8 mouse cellular contexts compared by ENCODE assay signal in the genomic region with DNA sequence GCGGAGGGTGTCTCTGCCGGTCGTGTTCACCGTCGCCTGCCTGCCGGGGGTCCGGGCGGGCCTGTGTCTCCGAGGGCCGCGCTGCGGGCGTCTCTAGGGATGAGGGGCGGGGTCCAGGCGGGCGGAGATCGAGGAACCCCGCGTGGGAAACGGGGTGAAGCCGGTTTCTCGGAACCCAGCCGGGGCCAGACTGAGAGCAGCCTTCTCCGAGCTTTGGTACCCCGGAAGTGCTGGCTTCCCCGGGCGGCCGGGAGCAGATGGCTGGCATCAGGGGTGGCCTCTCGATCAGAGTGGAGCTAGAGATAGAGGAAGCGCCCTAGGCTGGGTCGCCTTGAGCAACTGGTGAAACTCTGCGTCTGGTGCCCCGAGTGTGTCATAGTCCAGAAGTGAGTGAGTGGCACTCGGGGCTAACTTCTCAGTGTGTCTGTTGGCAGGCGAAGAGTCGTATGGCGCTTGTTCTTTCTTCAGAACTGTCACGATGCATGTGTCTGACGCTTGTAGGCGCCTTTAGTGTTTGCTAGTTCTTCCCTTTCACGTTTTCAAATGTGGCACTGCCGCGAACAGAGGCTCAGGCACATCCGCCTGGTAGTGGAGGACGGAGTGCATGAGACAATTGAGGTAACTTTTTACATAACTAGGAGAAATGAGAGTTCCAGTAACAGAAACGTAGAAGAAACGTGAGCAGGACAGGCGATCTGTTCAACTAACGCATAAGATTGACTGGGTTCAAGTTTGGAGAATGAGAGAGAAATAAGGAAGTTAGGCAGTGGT. TPM values are rescaled to one million over a fixed set of nuclear protein-coding genes. Genes with fewer than 3 reads are reported as not detected.
DNase-seq lines count a peak whose midpoint lies in the region; ATAC-seq and TF ChIP-seq lines count a peak whose summit lies in the region.

No protein-coding gene starts in this region.

- dilution Hi-C loops in CH12.LX (cut with MboI; ENCODE audit: extremely low pct_ligation_motif_present, extremely low pct_unique_long_range_greater_than_20kb, low sequenced_read_pairs): no loop called here

- no peak for TF ChIP-seq CTCF in CH12.LX (conservative IDR thresholded peaks at IDR 0.05 in 1 of 2, IDR thresholded peaks at IDR 0.05 in 1 of 2; ENCODE audit: low read depth in 2 of 2, low read length in 2 of 2)

- peak overlapping the region; percentile 87 for H3K4me2 ChIP-seq in heart, embryonic 11.5 days
- peak overlapping the region; percentile 82 for H3K4me2 ChIP-seq in CH12.LX (ENCODE audit: insufficient read depth, low read depth, poor library complexity, severe bottlenecking)
- peak overlapping the region; percentile 68 for H3K4me2 ChIP-seq in limb, embryonic 15.5 days

- H3K9me3 ChIP-seq in heart, embryonic 11.5 days (replicated peaks; ENCODE audit: control insufficient read depth, low read length): no peaks in the 10 kb centered on the region
- H3K9me3 ChIP-seq in CH12.LX (replicated peaks; ENCODE audit: low read length): no peaks in the 10 kb centered on the region
- no peaks in the 10 kb centered on the region for H3K9me3 ChIP-seq in hindbrain, embryonic 10.5 days
- H3K9me3 ChIP-seq in limb, embryonic 15.5 days: no peaks in the 10 kb centered on the region

- H3K79me2 ChIP-seq in CH12.LX (replicated peaks; ENCODE audit: control insufficient read depth, extremely low read depth, insufficient read depth, poor library complexity, severe bottlenecking): peaks cover 45% of the 10 kb centered on the region

- H3K9ac ChIP-seq in heart, embryonic 11.5 days (ENCODE audit: low read depth, low read length): peak overlapping the region; percentile 96
- H3K9ac ChIP-seq in CH12.LX (ENCODE audit: insufficient read depth, low read depth): peak overlapping the region; percentile 81
- peak overlapping the region; percentile 85 for H3K9ac ChIP-seq in limb, embryonic 15.5 days

- under 1% methylated on average over 49 of the region's 49 CpGs for WGBS in heart, embryonic 11.5 days (ENCODE audit: insufficient replicate concordance)
- WGBS in hindbrain, embryonic 10.5 days: 1% methylated on average over 49 of the region's 49 CpGs
- WGBS in limb, embryonic 15.5 days: under 1% methylated on average over 48 of the region's 49 CpGs

- in situ Hi-C loops in CH12.LX (cut with MboI; ENCODE audit: low pct_ligation_motif_present, low pct_unique_long_range_greater_than_20kb, low sequenced_read_pairs): no loop called here

- peak overlapping the region; percentile 96 for H3K4me3 ChIP-seq in heart, embryonic 11.5 days (ENCODE audit: low read depth, low read length)
- H3K4me3 ChIP-seq in CH12.LX (replicated peaks in 1 of 3; ENCODE audit: low read depth in 2 of 3, low read length in 2 of 3, poor library complexity in 1 of 3): peak overlapping the region; percentile 68 to 79 (median 77)
- H3K4me3 ChIP-seq in hindbrain, embryonic 10.5 days: peak overlapping the region; percentile 98
- H3K4me3 ChIP-seq in limb, embryonic 15.5 days: peak overlapping the region; percentile 99

- peak overlapping the region; percentile 92 for H3K27ac ChIP-seq in heart, embryonic 11.5 days (ENCODE audit: low read depth, low read length)
- peak overlapping the region; percentile 91 for H3K27ac ChIP-seq in CH12.LX (ENCODE audit: insufficient read depth, low read depth)
- H3K27ac ChIP-seq in hindbrain, embryonic 10.5 days: peak overlapping the region; percentile 98
- peak overlapping the region; percentile 95 for H3K27ac ChIP-seq in limb, embryonic 15.5 days

- TF ChIP-seq EP300 in CH12.LX (IDR thresholded peaks at IDR 0.05; ENCODE audit: low read length): no peak

- DNase-seq in heart, postnatal 14 days: no peak
- DNase-seq in CH12.LX (ENCODE audit: extremely low read depth): peak; percentile 65
- peak; percentile 24 for DNase-seq in embryo, embryonic 11.5 days (ENCODE audit: low read depth, low spot score)
- DNase-seq in hindbrain, embryonic 10.5 days (ENCODE audit: low spot score): no peak
- peak; percentile 60 to 64 for DNase-seq in right cerebral cortex, adult 2 months (ENCODE audit: low spot score in 2 of 2)
- DNase-seq in spleen, postnatal 4 days (ENCODE audit: low spot score in 2 of 2): no peak

- no peaks in the 10 kb centered on the region; the same call in 1 of the 2 replicates for H3K36me3 ChIP-seq in heart, embryonic 11.5 days (ENCODE audit: control insufficient read depth, insufficient read depth, low read length)
- peaks cover 5 to 29% of the 10 kb centered on the region in 2 experiments for H3K36me3 ChIP-seq in CH12.LX (replicated peaks in 1 of 2; ENCODE audit: control insufficient read depth in 1 of 2, insufficient read depth in 1 of 2, low read length in 1 of 2)
- peaks cover 24% of the 10 kb centered on the region for H3K36me3 ChIP-seq in hindbrain, embryonic 10.5 days
- peaks cover 3% of the 10 kb centered on the region for H3K36me3 ChIP-seq in limb, embryonic 15.5 days

- no peak for TF ChIP-seq POLR2A in CH12.LX (IDR thresholded peaks at IDR 0.05; ENCODE audit: low read depth, low read length)

- intact Hi-C loops in heart, postnatal 14 days (cut with DNase I): no loop called here

- no peak for TF ChIP-seq RAD21 in CH12.LX (IDR thresholded peaks at IDR 0.05; ENCODE audit: low read depth, low read length)

- H3K4me1 ChIP-seq in heart, embryonic 11.5 days (ENCODE audit: control insufficient read depth, insufficient read depth, low read length): peaks cover 6% of the 10 kb centered on the region; the same call in 1 of the 2 replicates
- H3K4me1 ChIP-seq in CH12.LX (ENCODE audit: control insufficient read depth in 1 of 2, insufficient read depth in 2 of 2): peaks cover 3 to 41% of the 10 kb centered on the region in 2 experiments; a peak in 3 of 4 replicates
- peaks cover 26% of the 10 kb centered on the region for H3K4me1 ChIP-seq in hindbrain, embryonic 10.5 days (replicated peaks)
- peaks cover 20% of the 10 kb centered on the region for H3K4me1 ChIP-seq in limb, embryonic 15.5 days

- no peaks in the 10 kb centered on the region for H3K27me3 ChIP-seq in heart, embryonic 11.5 days (ENCODE audit: control insufficient read depth, insufficient read depth, low read length)
- no peaks in the 10 kb centered on the region for H3K27me3 ChIP-seq in CH12.LX (replicated peaks)
- no peaks in the 10 kb centered on the region for H3K27me3 ChIP-seq in hindbrain, embryonic 10.5 days (ENCODE audit: insufficient read depth, poor library complexity, severe bottlenecking)
- no peaks in the 10 kb centered on the region for H3K27me3 ChIP-seq in limb, embryonic 15.5 days

- peak; percentile 76 for ATAC-seq in heart, embryonic 11.5 days (replicated peaks; ENCODE audit: insufficient number of reproducible peaks, low FRiP score, low TSS enrichment)
- peak; percentile 80 for ATAC-seq in limb, embryonic 15.5 days (ENCODE audit: insufficient number of reproducible peaks, low FRiP score, low TSS enrichment, low read depth)

TF ChIP-seq in CH12.LX, 34 proteins besides CTCF, POLR2A, EP300 and RAD21:
- peak; percentile 67 for TF ChIP-seq BHLHE40 (IDR thresholded peaks at IDR 0.05; ENCODE audit: low read depth, low read length)
- TF ChIP-seq TBP (conservative IDR thresholded peaks at IDR 0.05; ENCODE audit: low read depth, low read length): 0 out of 2 replicates have a peak, but pooled peaks have one; percentile 23
- no peak for TF ChIP-seq CHD2 (IDR thresholded peaks at IDR 0.05; ENCODE audit: low read length)
- peak; percentile 83 for TF ChIP-seq MXI1 (IDR thresholded peaks at IDR 0.05; ENCODE audit: low read depth, low read length)
- no peak for TF ChIP-seq CHD1 (IDR thresholded peaks at IDR 0.05; ENCODE audit: low read depth, low read length)
- TF ChIP-seq SIN3A (IDR thresholded peaks at IDR 0.05; ENCODE audit: low read length): peak; percentile 93
- TF ChIP-seq MYC (IDR thresholded peaks at IDR 0.05; ENCODE audit: low read depth, low read length): peak; percentile 47

RNA-seq across cellular contexts. Expression of gene Psen1, which starts 0.5 kb away (rescaled TPM):
- 54.9 and 58.6 TPM in 2 replicates for polyA plus RNA-seq in heart, embryonic 11.5 days (2014; fragmentation: Nextera tagmentation; extraction: Ambion mirVana)
- total RNA-seq in heart, postnatal 14 days (2021): 10 to 100 TPM; 31.7 to 37.3 TPM
- 45.8 and 46.9 TPM in 2 replicates for total RNA-seq in CH12.LX (2012; rRNA removed)
- 26.4 and 28.4 TPM in 2 replicates for total RNA-seq in CH12.LX (2014; rRNA removed)
- polyA plus RNA-seq in CH12.LX (2012; ENCODE audit: insufficient read length, low read depth): 57.6 and 61.1 TPM in 2 replicates
- 68.0 and 70.4 TPM in 2 replicates for polyA plus RNA-seq in hindbrain, embryonic 10.5 days (2016; fragmentation: Nextera tagmentation; extraction: Ambion mirVana)
- 85.6 and 86.0 TPM in 2 replicates for polyA plus RNA-seq in limb, embryonic 15.5 days (2015; fragmentation: Nextera tagmentation; extraction: Ambion mirVana)

RNA-seq across cellular contexts. Expression of gene Rbm25, which starts 57.5 kb away (rescaled TPM):
- 167 and 184 TPM in 2 replicates for polyA plus RNA-seq in heart, embryonic 11.5 days (2014; fragmentation: Nextera tagmentation; extraction: Ambion mirVana)
- total RNA-seq in heart, postnatal 14 days (2021): 10 to 100 TPM; 63.9 to 71.8 TPM
- 58.6 and 75.0 TPM in 2 replicates for total RNA-seq in CH12.LX (2012; rRNA removed)
- 97.5 and 103 TPM in 2 replicates for total RNA-seq in CH12.LX (2014; rRNA removed)
- polyA plus RNA-seq in CH12.LX (2012; ENCODE audit: insufficient read length, low read depth): 227 and 245 TPM in 2 replicates
- polyA plus RNA-seq in hindbrain, embryonic 10.5 days (2016; fragmentation: Nextera tagmentation; extraction: Ambion mirVana): 203 and 270 TPM in 2 replicates
- polyA plus RNA-seq in limb, embryonic 15.5 days (2015; fragmentation: Nextera tagmentation; extraction: Ambion mirVana): 225 and 234 TPM in 2 replicates

Comparison
In these comparisons a context has a peak if more than half of its experiments do, and no peak if none do; other contexts are left out.
1. DNase-seq: peak in CH12.LX (single experiment), embryo, embryonic 11.5 days (single experiment) and right cerebral cortex, adult 2 months (2 of 2); none in heart, postnatal 14 days (0 of 2), hindbrain, embryonic 10.5 days (single experiment) and spleen, postnatal 4 days (0 of 2).
2. Peak in every context shown above with its lines, with median percentiles within 50 percentile points of each other: H3K27ac ChIP-seq, H3K4me2 ChIP-seq, H3K4me3 ChIP-seq and H3K9ac ChIP-seq.